Mouse (Mus musculus): ENCODE data around the gene Umad1.

DNA sequence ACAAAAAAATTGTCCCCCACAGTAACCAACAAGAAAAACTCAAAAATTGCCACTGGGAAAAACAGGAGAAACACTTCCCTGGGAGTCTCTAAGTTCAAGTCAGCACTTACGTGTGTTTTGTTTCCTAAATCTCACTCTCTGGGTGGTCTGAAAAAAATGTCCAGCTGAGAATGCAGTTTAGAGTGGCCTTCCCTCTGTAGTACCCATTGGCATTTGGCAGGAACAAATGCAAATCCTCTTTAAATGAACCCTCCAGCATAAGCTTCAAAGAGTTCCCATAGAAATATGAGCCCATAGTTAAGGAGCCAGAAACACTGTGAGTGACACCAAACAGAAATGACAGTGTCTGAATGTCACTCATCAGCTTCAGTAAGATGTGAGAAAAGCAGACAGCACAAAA is 220.1 kb downstream of the Umad1 start:
- TF ChIP-seq HCFC1 (IDR thresholded peaks at IDR 0.05; ENCODE audit: borderline replicate concordance, insufficient read depth, low read length) = no peak
- no peak for TF ChIP-seq CHD2 (IDR thresholded peaks at IDR 0.05; ENCODE audit: low read depth, low read length)
- no peak for TF ChIP-seq ZNF384 (IDR thresholded peaks at IDR 0.05; ENCODE audit: low read depth, low read length)
- no peak for TF ChIP-seq ZC3H11A (IDR thresholded peaks at IDR 0.05; ENCODE audit: borderline replicate concordance, low read depth, low read length)
